In genomic region chr2:129575113-129575512, GRCm38 (mm10) we compare ENCODE assay signal across 16 mouse cellular contexts. TPM values are rescaled to one million over a fixed set of nuclear protein-coding genes. Genes with fewer than 3 reads are reported as not detected.
A peak's percentile ranks its signal among the peaks of the same experiment; 100 is the strongest.
DNase-seq lines count a peak whose midpoint lies in the region; ATAC-seq lines count a peak whose summit lies in the region.
"Had no signal": no experiment of that assay in that cellular context is flagged by ENCODE, and none has a peak within 500 bp of the region (broad histone marks: within the 10 kb centered on the region; RNA-seq: fewer than 3 reads in every experiment).

No protein-coding gene starts in this region.

- no peaks in the 10 kb centered on the region for H3K36me3 ChIP-seq in hindbrain, embryonic 13.5 days
- no peaks in the 10 kb centered on the region for H3K36me3 ChIP-seq in hindbrain, embryonic 12.5 days
- no peaks in the 10 kb centered on the region for H3K36me3 ChIP-seq in forebrain, embryonic 13.5 days (ENCODE audit: poor library complexity, severe bottlenecking)
- H3K36me3 ChIP-seq in neural tube, embryonic 14.5 days (ENCODE audit: control insufficient read depth, insufficient read depth, low read length), result no peaks in the 10 kb centered on the region

- peaks cover 30% of the 10 kb centered on the region for H3K27me3 ChIP-seq in hindbrain, embryonic 13.5 days
- H3K27me3 ChIP-seq in hindbrain, embryonic 12.5 days, result peaks cover 5% of the 10 kb centered on the region; the same call in 1 of the 2 replicates
- H3K27me3 ChIP-seq in forebrain, embryonic 13.5 days, result no peaks in the 10 kb centered on the region
- H3K27me3 ChIP-seq in neural tube, embryonic 14.5 days (ENCODE audit: control insufficient read depth, insufficient read depth, low read length), result no peaks in the 10 kb centered on the region

- no peak for DNase-seq in heart, postnatal 14 days
- no peak for DNase-seq in left cerebral cortex, postnatal 25 days (ENCODE audit: low spot score in 2 of 2)
- no peak for DNase-seq in right cerebral cortex, postnatal 10 days (ENCODE audit: low spot score in 2 of 2)
- DNase-seq: adrenal gland, postnatal 36 days; heart, postnatal 10 days; kidney, adult 2 months; lung, adult 2 months had no signal

- 91% methylated on average over 4 of the region's 4 CpGs for WGBS in hindbrain, embryonic 13.5 days
- 92% methylated on average over 4 of the region's 4 CpGs for WGBS in hindbrain, embryonic 12.5 days
- 97% methylated on average over 4 of the region's 4 CpGs for WGBS in forebrain, embryonic 13.5 days
- 88% methylated on average over 4 of the region's 4 CpGs for WGBS in neural tube, embryonic 14.5 days

- no peak for ATAC-seq in hindbrain, embryonic 13.5 days (ENCODE audit: low FRiP score)
- ATAC-seq in hindbrain, embryonic 12.5 days (ENCODE audit: low FRiP score), result no peak
- no peak for ATAC-seq in forebrain, embryonic 13.5 days
- peak; percentile 75 for ATAC-seq in megakaryocyte, adult 5-6 weeks (ENCODE audit: poor library complexity, severe bottlenecking)
- no peak for ATAC-seq in neural tube, embryonic 14.5 days (ENCODE audit: low read depth)

- H3K9ac ChIP-seq in hindbrain, embryonic 13.5 days, result peak overlapping the region; percentile 59; the same call in 1 of the 2 replicates
- no peak overlapping the region for H3K9ac ChIP-seq in hindbrain, embryonic 12.5 days
- peak overlapping the region; percentile 54; the same call in 1 of the 2 replicates for H3K9ac ChIP-seq in forebrain, embryonic 13.5 days
- H3K9ac ChIP-seq in neural tube, embryonic 14.5 days (replicated peaks; ENCODE audit: low read depth, low read length), result no peak overlapping the region

- H3K4me2 ChIP-seq in hindbrain, embryonic 13.5 days, result peak overlapping the region; percentile 53
- H3K4me2 ChIP-seq in hindbrain, embryonic 12.5 days (replicated peaks), result no peak overlapping the region
- H3K4me2 ChIP-seq in forebrain, embryonic 13.5 days, result peak overlapping the region; percentile 68; the same call in 1 of the 2 replicates
- no peak overlapping the region for H3K4me2 ChIP-seq in neural tube, embryonic 14.5 days (ENCODE audit: low read depth, low read length)

- H3K27ac ChIP-seq in hindbrain, embryonic 13.5 days, result peak overlapping the region; percentile 78
- no peak overlapping the region for H3K27ac ChIP-seq in hindbrain, embryonic 12.5 days
- H3K27ac ChIP-seq in forebrain, embryonic 13.5 days, result peak overlapping the region; percentile 74
- H3K27ac ChIP-seq in neural tube, embryonic 14.5 days (ENCODE audit: low read depth, low read length), result peak overlapping the region; percentile 50; the same call in 1 of the 2 replicates

- H3K9me3 ChIP-seq in hindbrain, embryonic 13.5 days, result no peaks in the 10 kb centered on the region
- H3K9me3 ChIP-seq in hindbrain, embryonic 12.5 days (replicated peaks), result no peaks in the 10 kb centered on the region
- no peaks in the 10 kb centered on the region for H3K9me3 ChIP-seq in forebrain, embryonic 13.5 days (replicated peaks)
- H3K9me3 ChIP-seq in neural tube, embryonic 14.5 days (ENCODE audit: control insufficient read depth, low read length), result no peaks in the 10 kb centered on the region

- intact Hi-C loops in heart, postnatal 14 days (cut with DNase I), result no loop called here
- intact Hi-C loops in left cerebral cortex, postnatal 25 days (cut with DNase I), result no loop called here

- H3K4me1 ChIP-seq in hindbrain, embryonic 13.5 days (replicated peaks), result peaks cover 24% of the 10 kb centered on the region
- peaks cover 14% of the 10 kb centered on the region for H3K4me1 ChIP-seq in hindbrain, embryonic 12.5 days
- H3K4me1 ChIP-seq in forebrain, embryonic 13.5 days, result peaks cover 25% of the 10 kb centered on the region
- peaks cover 13% of the 10 kb centered on the region for H3K4me1 ChIP-seq in neural tube, embryonic 14.5 days (ENCODE audit: control insufficient read depth, insufficient read depth, low read length)

- no peak overlapping the region for H3K4me3 ChIP-seq in hindbrain, embryonic 13.5 days
- no peak overlapping the region for H3K4me3 ChIP-seq in hindbrain, embryonic 12.5 days
- no peak overlapping the region for H3K4me3 ChIP-seq in forebrain, embryonic 13.5 days
- no peak overlapping the region for H3K4me3 ChIP-seq in neural tube, embryonic 14.5 days (ENCODE audit: low read depth, low read length)

RNA-seq across cellular contexts. Expression of gene Sirpa, which starts 17.5 kb away (rescaled TPM):
- polyA plus RNA-seq in hindbrain, embryonic 13.5 days (2015; fragmentation: Nextera tagmentation; extraction: Ambion mirVana), result 20.8 and 23.1 TPM in 2 replicates
- 27.5 and 29.2 TPM in 2 replicates for polyA plus RNA-seq in hindbrain, embryonic 12.5 days (2016; fragmentation: Nextera tagmentation; extraction: Ambion mirVana)
- polyA plus RNA-seq in forebrain, embryonic 13.5 days (2015; fragmentation: Nextera tagmentation; extraction: Ambion mirVana), result 16.9 and 19.5 TPM in 2 replicates
- 290 and 306 TPM in 2 replicates for total RNA-seq in megakaryocyte, adult 5-6 weeks (2015)
- total RNA-seq in megakaryocyte, adult 5-6 weeks (2017), result 325 and 361 TPM in 2 replicates
- 36.4 and 39.8 TPM in 2 replicates for polyA plus RNA-seq in neural tube, embryonic 14.5 days (2014; fragmentation: Nextera tagmentation; extraction: Ambion mirVana)
- total RNA-seq in heart, postnatal 14 days (2021), result 10 to 100 TPM; 27.1 to 28.7 TPM
- 100 to 1,000 TPM; 387 to 409 TPM for total RNA-seq in left cerebral cortex, postnatal 25 days (2021)
- total RNA-seq: MEL had no signal

RNA-seq across cellular contexts. Expression of gene F830045P16Rik, which starts 38.7 kb away (rescaled TPM):
- not detected in 2 replicates for polyA plus RNA-seq in hindbrain, embryonic 13.5 days (2015; fragmentation: Nextera tagmentation; extraction: Ambion mirVana)
- 0.10 TPM in 1 of 2 replicates, not detected in the other for polyA plus RNA-seq in hindbrain, embryonic 12.5 days (2016; fragmentation: Nextera tagmentation; extraction: Ambion mirVana)
- not detected in 2 replicates for polyA plus RNA-seq in forebrain, embryonic 13.5 days (2015; fragmentation: Nextera tagmentation; extraction: Ambion mirVana)
- not detected in 2 replicates for total RNA-seq in megakaryocyte, adult 5-6 weeks (2015)
- total RNA-seq in megakaryocyte, adult 5-6 weeks (2017), result not detected in 2 replicates
- polyA plus RNA-seq in neural tube, embryonic 14.5 days (2014; fragmentation: Nextera tagmentation; extraction: Ambion mirVana), result not detected in 2 replicates
- total RNA-seq in heart, postnatal 14 days (2021), result under 1 TPM; 0.14 to 0.15 TPM
- under 1 TPM; 0.60 to 0.66 TPM for total RNA-seq in left cerebral cortex, postnatal 25 days (2021)
- total RNA-seq: adrenal gland, postnatal 36 days; gastrocnemius, adult 18-20 months; heart, postnatal 10 days; MEL had no signal
- polyA plus RNA-seq: C2C12; kidney, adult 2 months; lung, adult 2 months; thymus, postnatal 0 days had no signal

Comparison
In these comparisons a context has a peak if more than half of its experiments do, and no peak if none do; other contexts are left out.
1. H3K4me2 ChIP-seq: peak in hindbrain, embryonic 13.5 days (single experiment) and forebrain, embryonic 13.5 days (single experiment); none in hindbrain, embryonic 12.5 days (single experiment) and neural tube, embryonic 14.5 days (single experiment).
2. H3K9ac ChIP-seq: peak in hindbrain, embryonic 13.5 days (single experiment) and forebrain, embryonic 13.5 days (single experiment); none in hindbrain, embryonic 12.5 days (single experiment) and neural tube, embryonic 14.5 days (single experiment).